In the genomic region with DNA sequence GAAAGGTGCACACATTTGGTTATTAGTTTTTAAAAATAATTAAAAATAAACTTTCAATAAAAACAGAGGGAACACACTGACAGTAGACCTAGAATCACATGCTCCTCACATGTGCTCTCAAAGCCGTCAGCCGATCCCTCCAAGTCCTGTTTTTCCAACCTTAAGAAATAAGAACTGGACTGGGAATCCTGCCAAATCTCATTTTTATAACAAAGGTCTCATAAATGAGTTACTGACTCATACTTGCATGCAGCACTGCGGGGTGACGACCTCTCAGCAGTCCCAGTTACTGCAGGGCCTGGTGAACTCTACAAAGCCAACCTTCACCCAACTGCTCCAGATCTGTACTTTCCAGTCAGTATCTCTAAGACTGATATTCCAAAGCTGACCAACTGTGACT, we compare ENCODE assay signal across 9 mouse cellular contexts. TPM values are rescaled to one million over a fixed set of nuclear protein-coding genes. Genes with fewer than 3 reads are reported as not detected.
DNase-seq lines count a peak whose midpoint lies in the region; ATAC-seq and TF ChIP-seq lines count a peak whose summit lies in the region.
"Had no signal": no experiment of that assay in that cellular context is flagged by ENCODE, and none has a peak within 500 bp of the region (broad histone marks: within the 10 kb centered on the region; RNA-seq: fewer than 3 reads in every experiment).

No protein-coding gene starts in this region.

- peaks cover 9% of the 10 kb centered on the region; the same call in 1 of the 2 replicates for H3K36me3 ChIP-seq in hindbrain, embryonic 14.5 days (replicated peaks; ENCODE audit: control insufficient read depth, insufficient read depth)
- no peaks in the 10 kb centered on the region for H3K36me3 ChIP-seq in hindbrain, embryonic 12.5 days
- H3K36me3 ChIP-seq in heart, postnatal 0 days (replicated peaks; ENCODE audit: control insufficient read depth, insufficient read depth, low read length) = peaks cover 40% of the 10 kb centered on the region
- H3K36me3 ChIP-seq in lung, postnatal 0 days (ENCODE audit: insufficient read depth, low read length) = no peaks in the 10 kb centered on the region
- H3K36me3 ChIP-seq: neural tube, embryonic 12.5 days had no signal

- H3K9me3 ChIP-seq in hindbrain, embryonic 14.5 days (ENCODE audit: control insufficient read depth, low read length) = no peaks in the 10 kb centered on the region
- no peaks in the 10 kb centered on the region for H3K9me3 ChIP-seq in hindbrain, embryonic 12.5 days (replicated peaks)
- H3K9me3 ChIP-seq in heart, postnatal 0 days (replicated peaks; ENCODE audit: control insufficient read depth, low read length) = no peaks in the 10 kb centered on the region
- H3K9me3 ChIP-seq in lung, postnatal 0 days (ENCODE audit: low read length) = no peaks in the 10 kb centered on the region
- H3K9me3 ChIP-seq: neural tube, embryonic 12.5 days had no signal

- no peaks in the 10 kb centered on the region for H3K27me3 ChIP-seq in hindbrain, embryonic 14.5 days (ENCODE audit: control insufficient read depth, insufficient read depth, low read length)
- H3K27me3 ChIP-seq in hindbrain, embryonic 12.5 days = no peaks in the 10 kb centered on the region
- no peaks in the 10 kb centered on the region for H3K27me3 ChIP-seq in heart, postnatal 0 days (ENCODE audit: control insufficient read depth, insufficient read depth, low read length)
- no peaks in the 10 kb centered on the region for H3K27me3 ChIP-seq in lung, postnatal 0 days (replicated peaks; ENCODE audit: insufficient read depth, low read length)
- H3K27me3 ChIP-seq: neural tube, embryonic 12.5 days had no signal

- H3K4me3 ChIP-seq in hindbrain, embryonic 14.5 days (replicated peaks; ENCODE audit: low read length) = no peak overlapping the region
- no peak overlapping the region for H3K4me3 ChIP-seq in hindbrain, embryonic 12.5 days
- no peak overlapping the region for H3K4me3 ChIP-seq in heart, postnatal 0 days (ENCODE audit: low read depth, low read length)
- no peak overlapping the region for H3K4me3 ChIP-seq in lung, postnatal 0 days (ENCODE audit: low read depth, low read length)
- H3K4me3 ChIP-seq: neural tube, embryonic 12.5 days had no signal

- H3K4me1 ChIP-seq in hindbrain, embryonic 14.5 days (replicated peaks; ENCODE audit: control insufficient read depth, insufficient read depth, low read length) = 0 out of 2 replicates have a peak, but pooled peaks cover 5% of the 10 kb centered on the region
- 0 out of 2 replicates have a peak, but pooled peaks cover 8% of the 10 kb centered on the region for H3K4me1 ChIP-seq in hindbrain, embryonic 12.5 days
- H3K4me1 ChIP-seq in heart, postnatal 0 days (ENCODE audit: control insufficient read depth, insufficient read depth) = peaks cover 45% of the 10 kb centered on the region
- H3K4me1 ChIP-seq in lung, postnatal 0 days (ENCODE audit: insufficient read depth, low read depth, low read length) = peaks cover 5% of the 10 kb centered on the region; the same call in 1 of the 2 replicates

- TF ChIP-seq CTCF in heart, postnatal 0 days (IDR thresholded peaks at IDR 0.05; ENCODE audit: low read depth) = no peak
- no peak for TF ChIP-seq CTCF in lung, postnatal 0 days (IDR thresholded peaks at IDR 0.05)

- no peak for TF ChIP-seq EP300 in heart, postnatal 0 days (IDR thresholded peaks at IDR 0.05; ENCODE audit: low read depth)
- TF ChIP-seq EP300 in lung, postnatal 0 days (IDR thresholded peaks at IDR 0.05) = no peak

- WGBS in hindbrain, embryonic 14.5 days = 58% methylated on average over 4 of the region's 4 CpGs
- 68% methylated on average over 4 of the region's 4 CpGs for WGBS in hindbrain, embryonic 12.5 days
- 48% methylated on average over 4 of the region's 4 CpGs for WGBS in heart, postnatal 0 days
- 12% methylated on average over 4 of the region's 4 CpGs for WGBS in lung, postnatal 0 days

- peak; percentile 57 for DNase-seq in hindbrain, embryonic 14.5 days (ENCODE audit: low spot score)
- DNase-seq in adrenal gland, adult 8-10 months = peak; percentile 69
- peak; percentile 64 for DNase-seq in heart, postnatal 0 days (ENCODE audit: low spot score)
- DNase-seq in lung, postnatal 0 days (ENCODE audit: low spot score) = peak; percentile 83
- no peak for DNase-seq in layer of hippocampus, postnatal 25 days (ENCODE audit: extremely low spot score in 1 of 2, low spot score in 1 of 2)

- H3K27ac ChIP-seq in hindbrain, embryonic 14.5 days = no peak overlapping the region
- no peak overlapping the region for H3K27ac ChIP-seq in hindbrain, embryonic 12.5 days
- H3K27ac ChIP-seq in heart, postnatal 0 days (ENCODE audit: low read depth) = 0 out of 2 replicates have a peak overlapping the region, but pooled peaks have one; percentile 54
- no peak overlapping the region for H3K27ac ChIP-seq in lung, postnatal 0 days (ENCODE audit: low read length)
- H3K27ac ChIP-seq: neural tube, embryonic 12.5 days had no signal

- no peak overlapping the region for H3K9ac ChIP-seq in hindbrain, embryonic 14.5 days
- H3K9ac ChIP-seq in hindbrain, embryonic 12.5 days = no peak overlapping the region
- no peak overlapping the region for H3K9ac ChIP-seq in heart, postnatal 0 days (replicated peaks; ENCODE audit: low read depth, low read length)
- no peak overlapping the region for H3K9ac ChIP-seq in lung, postnatal 0 days (replicated peaks; ENCODE audit: low read depth)
- H3K9ac ChIP-seq: neural tube, embryonic 12.5 days had no signal

- ATAC-seq in hindbrain, embryonic 14.5 days (ENCODE audit: low FRiP score) = no peak
- no peak for ATAC-seq in hindbrain, embryonic 12.5 days (ENCODE audit: low FRiP score)
- peak; percentile 43; the same call in 1 of the 2 replicates for ATAC-seq in heart, postnatal 0 days (ENCODE audit: insufficient read depth, low read depth)
- peak; percentile 65 for ATAC-seq in lung, postnatal 0 days
- no peak for ATAC-seq in megakaryocyte-erythroid progenitor cell, adult 5-6 weeks (replicated peaks; ENCODE audit: low FRiP score, low TSS enrichment, poor library complexity, severe bottlenecking)
- no peak for ATAC-seq in erythroid progenitor cell, adult 5-6 weeks (replicated peaks; ENCODE audit: low FRiP score, poor library complexity, severe bottlenecking)

- no peak overlapping the region for H3K4me2 ChIP-seq in hindbrain, embryonic 14.5 days (replicated peaks)
- no peak overlapping the region for H3K4me2 ChIP-seq in hindbrain, embryonic 12.5 days (replicated peaks)
- H3K4me2 ChIP-seq in heart, postnatal 0 days (ENCODE audit: low read depth, low read length) = no peak overlapping the region
- no peak overlapping the region for H3K4me2 ChIP-seq in lung, postnatal 0 days (replicated peaks; ENCODE audit: low read depth, low read length)
- H3K4me2 ChIP-seq: neural tube, embryonic 12.5 days had no signal

RNA-seq across cellular contexts. Expression of a gene that starts 58.5 kb away (rescaled TPM):
- polyA plus RNA-seq in hindbrain, embryonic 14.5 days (2014; fragmentation: Nextera tagmentation; extraction: Ambion mirVana) = 209 and 221 TPM in 2 replicates
- 120 and 122 TPM in 2 replicates for polyA plus RNA-seq in hindbrain, embryonic 12.5 days (2016; fragmentation: Nextera tagmentation; extraction: Ambion mirVana)
- 100 to 1,000 TPM; 290 to 336 (median 317) TPM for total RNA-seq in adrenal gland, adult 8-10 months (2022)
- 262 and 271 TPM in 2 replicates for total RNA-seq in heart, postnatal 0 days (2014; rRNA removed; ENCODE audit: low replicate concordance)
- 118 and 121 TPM in 2 replicates for polyA plus RNA-seq in heart, postnatal 0 days (2015; fragmentation: Nextera tagmentation; extraction: Ambion mirVana)
- 220 and 256 TPM in 2 replicates for polyA plus RNA-seq in lung, postnatal 0 days (2015; fragmentation: Nextera tagmentation; extraction: Ambion mirVana)
- total RNA-seq in megakaryocyte-erythroid progenitor cell, adult 5-6 weeks (2014; fragmentation: Nextera tagmentation) = 12.0 and 12.6 TPM in 2 replicates
- 12.8 and 23.8 TPM in 2 replicates for total RNA-seq in megakaryocyte-erythroid progenitor cell, adult 5-6 weeks (2017)
- 16.6 and 23.5 TPM in 2 replicates for total RNA-seq in erythroid progenitor cell, adult 5-6 weeks (2015; ENCODE audit: low replicate concordance)
- 13.2 and 14.6 TPM in 2 replicates for total RNA-seq in erythroid progenitor cell, adult 5-6 weeks (2017; ENCODE audit: low replicate concordance)
- 100 to 1,000 TPM; 558 to 629 TPM for total RNA-seq in layer of hippocampus, postnatal 25 days (2021)

Comparison
In these comparisons a context has a peak if more than half of its experiments do, and no peak if none do; other contexts are left out.
1. ATAC-seq: peak in heart, postnatal 0 days (single experiment) and lung, postnatal 0 days (single experiment); none in hindbrain, embryonic 14.5 days (single experiment), hindbrain, embryonic 12.5 days (single experiment), megakaryocyte-erythroid progenitor cell, adult 5-6 weeks (single experiment) and erythroid progenitor cell, adult 5-6 weeks (single experiment).
2. DNase-seq: peak in hindbrain, embryonic 14.5 days (single experiment), adrenal gland, adult 8-10 months (single experiment), heart, postnatal 0 days (single experiment) and lung, postnatal 0 days (single experiment); none in layer of hippocampus, postnatal 25 days (0 of 2).
3. RNA of a gene that starts 58.5 kb away (total RNA-seq): 558 to 629 TPM in layer of hippocampus, postnatal 25 days, 290 to 336 TPM in adrenal gland, adult 8-10 months and 262 to 271 TPM in heart, postnatal 0 days; 13.2 to 23.5 TPM in erythroid progenitor cell, adult 5-6 weeks and 12.0 to 23.8 TPM in megakaryocyte-erythroid progenitor cell, adult 5-6 weeks; every median in the first group is over 10 times any median in the second.